10 mouse cellular contexts compared by ENCODE assay signal in genomic region chr4:154466305-154466704, GRCm38 (mm10).
DNase-seq lines count a peak whose midpoint lies in the region; ATAC-seq and TF ChIP-seq lines count a peak whose summit lies in the region.
"Had no signal": no experiment of that assay in that cellular context is flagged by ENCODE, and none has a peak within 500 bp of the region (broad histone marks: within the 10 kb centered on the region; RNA-seq: fewer than 3 reads in every experiment).

No protein-coding gene starts in this region.

- 23% methylated on average over 5 of the region's 5 CpGs for WGBS in liver, embryonic 12.5 days (ENCODE audit: insufficient replicate concordance)

- no peaks in the 10 kb centered on the region for H3K36me3 ChIP-seq in liver, embryonic 12.5 days
- H3K36me3 ChIP-seq: heart, embryonic 12.5 days; kidney, embryonic 15.5 days had no signal

- no peak overlapping the region for H3K27ac ChIP-seq in liver, embryonic 12.5 days
- no peak overlapping the region for H3K27ac ChIP-seq in layer of hippocampus, adult 2 months
- H3K27ac ChIP-seq: kidney, embryonic 15.5 days had no signal

- no peak for ATAC-seq in liver, embryonic 12.5 days
- ATAC-seq in megakaryocyte progenitor cell, adult 5-6 weeks (replicated peaks; ENCODE audit: poor library complexity): peak; percentile 46; the same call in 1 of the 2 replicates
- ATAC-seq in inflammation-experienced regulatory T-cells, adult 6 months: no peak

- no peaks in the 10 kb centered on the region for H3K9me3 ChIP-seq in liver, embryonic 12.5 days (replicated peaks)
- H3K9me3 ChIP-seq: heart, embryonic 12.5 days; kidney, embryonic 15.5 days had no signal

- no peak overlapping the region for H3K4me2 ChIP-seq in liver, embryonic 12.5 days
- H3K4me2 ChIP-seq: heart, embryonic 12.5 days; kidney, embryonic 15.5 days had no signal

- no peak for TF ChIP-seq CTCF in layer of hippocampus, adult 2 months (conservative IDR thresholded peaks at IDR 0.05)

- H3K27me3 ChIP-seq in liver, embryonic 12.5 days (replicated peaks): peaks cover 7% of the 10 kb centered on the region; the same call in 1 of the 2 replicates

- no peak overlapping the region for H3K4me3 ChIP-seq in liver, embryonic 12.5 days
- H3K4me3 ChIP-seq in layer of hippocampus, adult 2 months: no peak overlapping the region
- H3K4me3 ChIP-seq: heart, embryonic 12.5 days; kidney, embryonic 15.5 days had no signal

- H3K4me1 ChIP-seq in liver, embryonic 12.5 days: peaks cover 5% of the 10 kb centered on the region

- no peak overlapping the region for H3K9ac ChIP-seq in liver, embryonic 12.5 days
- H3K9ac ChIP-seq: heart, embryonic 12.5 days; kidney, embryonic 15.5 days had no signal

- peak; percentile 58 for DNase-seq in liver
- DNase-seq in Muller cell, postnatal 12 days (ENCODE audit: inconsistent ontology term): peak; percentile 60
- peak; percentile 7 for DNase-seq in c-Kit-positive CD71-negative TER-119-negative erythroid progenitor cells, embryonic 14.5 days (ENCODE audit: low read depth)
- DNase-seq in layer of hippocampus, adult 2 months (ENCODE audit: low spot score in 2 of 2): no peak
- DNase-seq in cerebellum, postnatal 14 days: no peak

Comparison
In these comparisons a context has a peak if more than half of its experiments do, and no peak if none do; other contexts are left out.
1. DNase-seq: peak in liver (single experiment), Muller cell, postnatal 12 days (single experiment) and c-Kit-positive CD71-negative TER-119-negative erythroid progenitor cells, embryonic 14.5 days (single experiment); none in layer of hippocampus, adult 2 months (0 of 2) and cerebellum, postnatal 14 days (0 of 2).